Mouse (Mus musculus) induced T-regulatory cell, adult 2 months (primary cell): ENCODE measurements around the gene Gm10642.

Experiments used
- DNase-seq: peaks from one replicate; pipeline ENCODE4 v3.0.0-alpha.2; 2012; ENCODE audit warnings: low read depth

Gene Gm10642

DNA sequence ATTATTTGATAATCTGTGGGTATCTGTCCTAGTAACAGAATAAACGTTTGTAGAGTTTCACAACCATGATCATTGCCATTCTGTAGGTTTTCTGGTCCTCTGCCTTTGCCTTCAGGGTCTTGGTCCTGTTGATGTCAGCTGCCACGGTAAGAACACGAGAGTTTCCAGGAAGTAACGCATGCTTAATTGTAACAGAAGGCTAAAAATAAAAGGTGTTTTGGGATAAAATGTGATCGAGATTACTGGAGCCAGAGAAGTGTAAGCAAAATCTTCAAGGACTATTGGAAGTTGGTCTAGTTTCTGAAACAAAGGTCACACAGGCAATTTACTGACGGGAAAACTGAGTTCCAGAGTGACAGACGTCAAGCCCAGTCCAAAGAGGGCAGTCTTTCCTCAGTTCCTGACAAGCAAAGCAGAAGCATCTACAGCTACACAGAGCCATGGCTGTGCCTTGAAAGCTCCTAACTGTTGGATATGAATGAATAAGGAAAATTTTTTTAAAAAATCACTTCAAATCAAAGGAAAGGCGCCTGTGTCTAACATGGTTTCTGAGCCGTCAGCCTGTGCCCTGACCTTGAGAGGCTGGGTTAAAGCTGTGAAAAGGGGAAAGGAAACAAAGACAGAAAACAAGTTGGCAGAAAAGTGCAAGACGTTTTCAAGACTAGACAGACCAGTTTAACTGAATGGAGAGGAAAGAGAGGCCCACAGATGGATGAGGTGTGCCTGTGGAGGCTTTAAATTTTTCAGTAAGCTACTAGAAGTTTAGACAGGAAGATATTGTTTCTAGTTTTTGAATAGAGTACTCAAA lies 15.9 kb downstream of the Gm10642 start:
- peak; percentile 47 for DNase-seq

DNA sequence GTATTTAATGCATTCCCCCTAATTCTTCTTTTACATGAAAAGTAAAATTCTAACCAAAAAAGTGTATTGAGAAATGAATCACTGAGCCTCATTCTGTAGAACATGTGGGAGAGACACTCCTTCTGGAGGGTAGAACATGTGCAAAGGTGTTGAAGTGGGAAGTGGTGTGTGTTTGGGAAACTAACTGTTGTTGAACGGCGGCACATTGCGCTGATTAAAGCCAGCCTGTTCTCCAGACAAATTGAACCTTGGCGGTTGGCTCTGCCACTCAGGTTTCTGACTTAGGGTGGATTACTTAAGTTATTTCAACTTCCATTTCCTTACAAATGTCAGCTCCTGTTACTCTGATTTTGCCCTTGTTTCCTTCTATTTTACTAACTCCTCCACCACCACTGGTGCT lies 17.6 kb downstream of the Gm10642 start:
- DNase-seq = no peak

DNA sequence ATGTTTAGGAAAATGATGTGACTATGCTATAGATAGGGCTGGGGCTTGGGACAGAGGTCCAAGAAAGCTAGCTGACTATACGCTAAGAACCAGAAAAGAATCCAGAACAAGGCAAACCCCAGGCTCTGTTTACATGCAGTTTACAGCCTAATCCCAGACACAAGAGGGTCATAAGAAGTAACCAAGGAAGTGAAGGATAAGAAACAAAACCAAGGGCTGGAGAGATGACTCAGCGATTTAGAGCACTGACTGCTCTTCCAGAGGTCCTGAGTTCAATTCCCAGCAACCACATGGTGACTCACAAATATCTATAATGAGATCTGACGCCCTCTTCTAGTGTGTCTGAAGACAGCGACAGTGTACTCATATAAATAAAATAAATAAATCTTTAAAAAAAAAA lies 19.1 kb downstream of the Gm10642 start:
- no peak for DNase-seq

DNA sequence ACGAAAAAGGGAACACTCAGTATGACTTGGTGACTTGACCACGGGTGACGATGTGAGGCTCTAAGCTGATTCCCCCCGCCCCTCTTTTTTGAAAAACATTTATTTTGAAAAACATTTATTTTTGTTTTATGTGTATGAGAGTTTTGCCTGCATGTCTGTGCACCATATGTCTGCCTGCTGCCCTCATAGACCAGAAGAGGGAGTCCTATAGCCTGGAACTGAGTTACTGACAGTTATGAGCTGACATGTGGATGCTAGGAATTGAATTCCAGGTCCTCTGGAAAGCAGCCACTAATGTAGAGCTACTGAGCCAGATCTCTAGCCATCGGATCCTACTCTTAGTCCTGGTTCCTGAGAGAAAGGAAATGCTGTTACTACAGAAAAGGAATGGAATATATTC lies 19.9 kb downstream of the Gm10642 start:
- no peak for DNase-seq

DNA sequence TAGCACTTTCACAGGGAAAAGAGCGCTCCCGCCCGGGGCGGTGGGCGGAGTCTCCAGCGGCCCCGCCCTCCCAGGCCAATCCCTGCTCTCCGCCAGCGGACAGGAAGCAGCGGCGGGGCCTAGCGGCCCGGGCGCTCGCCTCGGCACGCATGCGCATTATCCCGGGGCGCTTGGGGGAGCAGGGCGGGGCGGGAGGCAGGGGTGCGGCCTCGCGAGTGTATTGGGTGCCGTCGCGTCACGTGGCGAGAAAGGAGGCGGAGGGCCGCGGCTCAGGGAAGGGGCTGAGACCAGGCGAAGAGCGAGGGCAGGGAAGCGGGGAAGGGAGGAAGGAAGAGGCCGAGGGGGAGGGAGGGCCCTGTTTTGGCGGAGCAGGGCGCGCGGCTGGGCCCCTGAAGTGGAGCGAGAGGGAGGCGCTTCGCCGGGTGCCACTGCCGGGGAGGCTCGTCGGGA lies 22.7 kb downstream of the Gm10642 start, which contains the start of gene Adam10:
Adam10 (plus strand) TSS at position 316 of the 450 bp plus-strand sequence.
- peak; percentile 99 for DNase-seq

DNA sequence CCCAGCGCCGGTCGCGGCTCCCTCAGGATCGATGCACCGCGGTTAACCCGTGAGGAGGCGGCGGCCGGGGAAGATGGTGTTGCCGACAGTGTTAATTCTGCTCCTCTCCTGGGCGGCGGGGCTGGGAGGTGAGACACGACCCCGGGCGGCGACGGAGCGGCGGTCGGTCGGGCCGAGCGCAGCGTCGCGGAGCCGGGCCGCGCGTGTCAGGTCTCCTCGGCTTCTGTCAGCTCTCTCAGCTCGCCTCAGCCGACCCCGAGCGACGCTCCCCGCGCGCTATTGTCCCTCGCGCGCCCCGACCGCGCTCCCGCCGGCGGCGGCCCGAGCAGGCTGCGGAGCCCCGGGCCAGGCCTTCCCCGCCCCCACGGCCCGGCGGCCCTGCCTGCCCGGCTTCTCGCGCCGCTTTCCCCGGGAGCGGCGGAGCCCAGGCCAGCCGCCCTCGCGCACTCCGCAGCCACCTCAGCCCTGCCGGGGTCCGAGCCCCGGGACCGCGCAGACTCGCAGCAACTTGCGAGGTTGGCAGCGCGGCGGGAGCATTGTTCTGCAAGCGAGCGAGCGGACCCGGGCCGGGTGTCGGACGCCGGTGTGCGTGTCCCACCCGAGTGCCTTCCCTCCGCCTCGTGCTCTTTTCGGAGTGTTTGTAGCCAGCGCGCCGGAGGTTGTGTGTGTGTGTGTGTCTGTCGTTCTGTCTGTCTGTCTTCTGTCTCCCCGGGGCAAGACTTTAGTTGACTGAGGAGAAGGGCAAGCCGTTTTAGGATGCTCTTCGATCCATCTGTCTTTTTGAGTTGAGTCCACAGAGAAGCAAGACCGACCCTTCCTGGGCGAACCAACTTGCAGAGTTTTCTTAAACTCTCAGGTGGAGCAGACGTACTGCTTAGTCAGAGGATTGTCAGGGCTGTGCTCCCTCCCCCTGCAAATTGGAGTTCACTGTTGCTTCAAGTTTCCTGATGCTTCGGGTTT lies 23.4 kb downstream of the Gm10642 start:
- peak; percentile 60 for DNase-seq

DNA sequence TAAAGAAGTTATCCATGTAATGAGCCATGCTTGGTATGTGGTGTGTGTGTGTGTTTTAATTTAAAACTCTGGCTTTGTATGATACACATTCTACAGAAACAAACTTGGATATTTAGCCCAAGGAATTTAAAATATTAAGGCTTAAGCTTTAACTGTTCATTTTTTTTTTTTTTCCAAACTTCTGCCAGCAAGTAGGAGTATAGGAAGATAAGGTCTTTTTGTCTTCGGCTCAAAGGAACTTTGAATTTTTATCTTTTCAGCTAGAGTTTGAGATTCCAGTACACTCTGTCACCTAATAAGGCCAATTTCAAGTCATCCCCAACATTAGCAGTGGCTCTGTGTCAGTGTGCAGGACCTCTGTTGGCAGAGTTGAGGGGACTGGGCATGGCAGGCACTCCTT lies 26.2 kb downstream of the Gm10642 start:
- DNase-seq = no peak

DNA sequence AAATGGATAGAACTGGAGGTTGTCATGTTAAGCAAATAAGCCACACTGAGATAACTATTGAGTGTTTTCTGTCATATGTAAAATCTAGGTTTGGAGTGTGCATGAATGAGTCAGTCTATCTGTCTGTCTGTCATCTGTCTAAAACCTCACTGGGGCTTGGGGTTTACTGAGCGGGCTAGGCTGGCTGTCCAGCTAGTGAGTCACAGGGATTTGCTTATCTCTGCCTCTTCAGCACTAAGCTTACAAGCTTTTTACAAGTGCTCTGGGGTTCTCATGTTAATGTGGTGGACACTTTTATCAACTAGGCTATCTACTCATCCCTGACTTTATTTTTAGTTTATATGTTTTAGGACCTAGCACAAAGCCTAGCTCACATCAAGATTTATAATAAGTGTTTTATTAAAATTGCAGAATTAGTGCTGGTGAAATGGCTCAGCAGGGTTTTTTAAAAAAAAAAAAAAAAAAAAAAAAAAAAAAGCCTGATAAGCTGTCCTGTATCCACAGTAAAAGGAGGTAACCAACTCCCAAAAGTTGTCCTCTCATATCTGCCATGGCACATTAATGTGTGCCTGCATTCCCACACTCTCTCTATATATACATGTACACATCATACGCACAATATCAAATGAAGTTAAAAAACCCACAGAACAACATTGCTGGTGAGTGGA lies 32.4 kb downstream of the Gm10642 start:
- no peak for DNase-seq

DNA sequence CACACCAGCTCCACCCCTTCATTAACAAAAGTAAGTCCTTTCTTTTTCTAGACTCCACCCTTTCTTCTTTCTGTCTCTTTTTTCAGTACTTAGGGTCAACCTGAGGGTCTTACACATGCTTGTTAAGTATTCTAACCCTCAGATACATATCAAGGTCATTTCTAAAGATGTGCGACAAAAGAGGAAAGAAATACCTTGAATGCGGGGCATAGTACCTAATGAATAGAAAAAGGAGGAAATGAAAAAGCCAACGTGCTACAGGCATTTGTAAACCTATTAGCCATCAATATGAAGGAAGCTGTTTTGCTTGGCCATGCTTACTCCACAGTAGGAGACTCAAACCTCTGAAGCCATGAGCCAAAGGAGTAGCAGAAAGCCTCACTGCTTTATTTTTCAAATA lies 33.9 kb downstream of the Gm10642 start:
- DNase-seq = no peak

DNA sequence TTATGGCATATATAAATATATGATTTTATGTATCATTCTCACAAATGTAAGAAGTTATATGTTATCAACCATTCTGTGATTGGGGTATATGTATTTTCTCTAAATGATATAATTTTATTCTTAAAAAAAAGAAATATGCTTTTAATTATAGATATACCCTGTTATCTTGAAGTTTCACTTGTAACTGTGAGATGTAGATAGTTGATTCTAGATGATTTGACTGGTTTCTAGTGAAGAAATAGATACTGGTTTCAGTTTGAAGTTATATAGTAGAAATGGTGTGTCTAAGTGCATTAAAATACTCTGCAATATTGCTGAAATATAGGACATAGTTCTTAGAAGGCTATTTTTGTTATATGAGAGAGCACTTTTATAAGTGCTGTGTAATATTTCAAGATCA lies 34.5 kb downstream of the Gm10642 start:
- DNase-seq = no peak

DNA sequence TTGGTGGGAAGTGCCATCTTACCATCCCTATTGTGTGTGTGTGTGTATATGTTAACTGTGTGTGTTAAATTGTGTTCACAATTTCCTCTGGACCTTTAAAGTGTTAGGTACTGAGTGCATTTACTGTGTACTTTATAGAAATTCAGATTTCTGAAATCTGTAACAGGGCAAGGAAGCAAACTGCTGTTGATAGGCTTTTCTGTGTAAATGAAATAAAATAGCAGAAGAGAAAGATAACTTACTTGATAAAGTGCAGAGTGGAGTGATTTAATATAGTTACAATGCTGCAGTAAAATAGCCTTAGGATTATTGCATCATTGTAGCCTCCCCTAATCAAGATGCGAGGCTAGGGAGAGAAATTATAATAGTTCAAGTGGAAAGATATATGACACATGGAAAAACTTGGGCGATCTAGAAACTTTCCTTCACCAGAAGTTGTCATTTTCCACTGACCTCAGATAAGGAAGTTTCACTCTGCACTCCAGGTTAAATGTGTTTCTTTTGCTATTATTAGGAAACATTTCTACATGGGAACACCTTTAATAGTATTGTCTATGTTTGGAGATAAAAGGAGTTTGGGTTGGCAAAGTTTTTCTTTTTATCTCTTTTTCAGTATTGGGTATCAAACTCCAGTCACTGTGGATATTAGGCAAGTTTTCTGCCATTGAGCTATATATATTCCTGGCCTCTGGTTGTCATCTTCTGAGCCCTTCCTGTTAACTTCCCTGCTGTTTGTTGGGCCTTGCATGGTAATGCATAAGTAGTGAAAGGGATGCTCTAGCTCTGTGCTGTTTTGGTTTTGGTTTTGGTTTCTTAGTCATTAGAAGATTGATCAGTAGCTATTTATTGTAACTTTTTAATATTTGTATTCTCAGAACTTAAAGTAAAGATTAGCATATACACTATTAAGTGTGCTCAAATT lies 36.0 kb downstream of the Gm10642 start:
- DNase-seq = peak; percentile 50

DNA sequence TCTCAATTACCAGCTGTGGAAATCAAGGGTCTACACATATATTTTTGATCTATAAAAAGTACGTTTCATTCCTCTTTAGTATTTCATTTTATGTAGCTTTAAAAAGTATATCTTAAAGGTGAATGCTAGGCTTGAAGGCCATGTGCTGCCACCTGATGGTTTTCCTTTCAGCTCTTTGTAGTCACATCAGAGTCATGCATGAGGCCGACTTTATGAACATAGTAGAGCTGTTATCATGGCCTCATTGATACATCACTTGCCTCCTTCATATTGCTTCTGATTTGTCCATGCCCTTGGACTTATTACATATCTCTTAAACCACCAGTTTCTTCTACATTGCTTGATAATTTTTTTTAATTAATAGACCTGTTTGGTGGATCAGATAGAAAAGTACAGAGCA lies 39.7 kb downstream of the Gm10642 start:
- DNase-seq = no peak

DNA sequence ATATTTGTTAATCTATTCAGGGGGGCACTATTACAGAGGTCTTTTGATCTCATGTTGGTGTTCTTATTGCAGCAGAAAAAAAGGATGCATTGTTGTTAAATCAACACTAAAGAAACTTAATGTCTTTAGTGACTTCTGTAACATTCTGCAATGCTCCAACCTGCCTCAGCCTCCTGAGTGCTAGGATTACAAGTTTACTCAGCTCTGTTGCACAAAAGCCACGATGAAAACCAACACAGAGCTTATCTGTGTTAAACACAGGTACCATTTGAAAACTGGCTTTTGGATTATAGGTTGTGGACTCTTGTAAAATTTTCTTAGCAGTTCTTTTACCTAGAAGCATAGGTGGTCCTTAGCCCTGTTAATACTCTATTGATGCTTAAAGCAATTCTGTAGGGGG lies 42.0 kb downstream of the Gm10642 start:
- DNase-seq = no peak

DNA sequence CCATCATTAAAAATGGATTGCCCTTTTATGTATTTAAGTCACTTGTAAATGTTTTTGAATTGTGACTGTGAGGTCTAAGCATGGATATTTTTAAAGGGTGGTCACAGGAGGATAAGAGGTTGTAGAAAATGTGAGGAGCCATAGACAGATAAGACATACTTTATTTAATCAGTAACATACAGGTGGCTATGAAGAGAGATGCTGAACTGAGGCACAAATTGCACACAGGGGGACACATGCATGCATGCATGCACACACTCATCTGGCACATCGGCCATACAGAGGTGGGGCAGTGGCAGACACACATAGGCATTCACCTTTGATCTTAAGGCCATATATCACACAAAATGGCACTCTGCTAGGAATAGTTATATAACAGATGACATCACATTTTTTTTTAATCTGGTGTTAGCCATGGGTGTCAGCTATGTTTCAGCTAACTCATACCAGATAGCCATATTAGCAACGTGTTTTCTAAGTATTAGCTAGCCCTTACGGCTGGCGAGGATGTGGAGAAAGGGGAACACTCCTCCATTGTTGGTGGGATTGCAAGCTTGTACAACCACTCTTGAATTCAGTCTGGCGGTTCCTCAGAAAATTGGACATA lies 47.6 kb downstream of the Gm10642 start:
- no peak for DNase-seq

DNA sequence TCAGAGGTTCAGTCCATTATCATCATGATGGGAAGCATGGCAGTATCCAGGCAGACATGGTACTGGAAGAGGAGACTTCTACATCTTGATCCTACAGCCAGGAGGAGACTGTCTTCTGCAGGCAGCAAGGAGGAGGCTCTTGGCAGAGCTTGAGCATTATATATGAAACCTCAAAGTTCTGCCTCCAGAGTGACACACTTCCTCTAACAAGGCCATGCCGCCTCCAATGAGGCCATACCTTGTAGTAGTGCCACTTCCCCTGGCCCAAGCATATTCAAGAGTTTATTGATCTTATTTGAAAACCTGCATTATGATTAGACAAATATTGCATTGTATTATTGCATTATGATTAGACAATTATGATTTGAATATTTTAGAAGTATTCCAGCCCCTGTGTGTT lies 50.4 kb downstream of the Gm10642 start:
- DNase-seq = no peak
